Mouse (Mus musculus) liver, adult 2 months (tissue): ENCODE measurements around the gene Hmgcll1. TPM values are rescaled to one million over a fixed set of nuclear protein-coding genes. Genes with fewer than 3 reads are reported as not detected.

ENCODE experiments used
- DNase-seq: peaks from one replicate; pipeline ENCODE4 v3.0.0-alpha.2; 2011; ENCODE audit warnings: low read depth, low spot score; ENCODE audit errors: extremely low read depth
- H3K27ac ChIP-seq: fragments of 200-500 bp; replicated peaks from 2 replicates; pipeline ENCODE4 v1.5.1; 2012; ENCODE audit warnings: low read depth, mild to moderate bottlenecking, control low read depth, inconsistent platforms, low read length; ENCODE audit not compliant: insufficient read depth
- H3K27me3 ChIP-seq: fragments of 200-500 bp; 2 replicates; pipeline ENCODE4 v1.6.1; 2012; ENCODE audit warnings: mild to moderate bottlenecking, moderate library complexity, low read length, inconsistent platforms; ENCODE audit not compliant: control insufficient read depth, insufficient read depth
- H3K36me3 ChIP-seq: fragments of 200-500 bp; 2 replicates; pipeline ENCODE4 v1.6.1; 2012; ENCODE audit warnings: low read length, inconsistent platforms; ENCODE audit not compliant: control insufficient read depth, insufficient read depth
- H3K4me1 ChIP-seq: fragments of 200-500 bp; 2 replicates; pipeline ENCODE4 v1.6.1; 2011; ENCODE audit warnings: low read length; ENCODE audit not compliant: control insufficient read depth, insufficient read depth
- H3K4me3 ChIP-seq: fragments of 200-500 bp; 2 replicates; pipeline ENCODE4 v1.5.1; 2011; ENCODE audit warnings: low read depth, mild to moderate bottlenecking, control low read depth, low read length, moderate library complexity; ENCODE audit not compliant: insufficient read depth
- H3K79me2 ChIP-seq: fragments of 200-500 bp; 2 replicates; pipeline ENCODE4 v1.6.1; 2012; ENCODE audit warnings: inconsistent platforms, mild to moderate bottlenecking, low read length, moderate library complexity; ENCODE audit not compliant: control insufficient read depth, insufficient read depth
- H3K9ac ChIP-seq: fragments of 200-500 bp; 2 replicates; pipeline ENCODE4 v1.6.1; 2012; ENCODE audit warnings: low read depth, mild to moderate bottlenecking, control low read depth, inconsistent platforms, low read length
- CTCF ChIP-seq: fragments of 200-500 bp; IDR thresholded peaks from 2 replicates; pipeline ENCODE4 v1.5.1; 2011; ENCODE audit warnings: low read depth, low read length, control low read depth
- POLR2A ChIP-seq: fragments of 200-500 bp; IDR thresholded peaks from 2 replicates; pipeline ENCODE4 v1.6.1; 2011; ENCODE audit warnings: low read length, control low read depth; ENCODE audit not compliant: insufficient read depth; ENCODE audit errors: extremely low read depth
- WGBS: fragments of 180-500 bp; shearing (Covaris S2); methylation state at CpG from one replicate; pipeline ENCODE4 v1.1.7; 2018; 5-methylcytosine and 5-hydroxymethylcytosine counted together
- polyA plus RNA-seq: library from polyadenylated mRNA; depleted of rRNA; stranded (reverse); fragments of >200 nt; gene quantifications from 2 replicates; pipeline ENCODE4 v1.2.3, GENCODE M21; 2012; rRNA removed
- total RNA-seq: library from RNA; depleted of rRNA; stranded (reverse); fragments of >200 nt; gene quantifications from 2 replicates; pipeline ENCODE4 v1.2.3, GENCODE M21; 2014; rRNA removed

Gene Hmgcll1
- total RNA-seq, result 0.09 TPM in 1 of 2 replicates, not detected in the other
- polyA plus RNA-seq, result 0.02 TPM in 1 of 2 replicates, not detected in the other

- TF ChIP-seq CTCF (no peak), POLR2A (no peak)
- 31% methylated on average over 40 of the region's 40 CpGs for WGBS
- H3K79me2 ChIP-seq, result no peaks in the 10 kb centered on the region
- H3K27me3 ChIP-seq, result 0 out of 2 replicates have a peak, but pooled peaks cover 3% of the 10 kb centered on the region
- DNase-seq, result no peak
- H3K4me1 ChIP-seq, result peaks cover 1% of the 10 kb centered on the region; the same call in 1 of the 2 replicates
- H3K27ac ChIP-seq, result no peak within 1 kb of the TSS
- no peak within 1 kb of the TSS for H3K4me3 ChIP-seq
- H3K36me3 ChIP-seq, result no peaks in the 10 kb centered on the region
- H3K9ac ChIP-seq, result no peak within 1 kb of the TSS
These were observed at the start of gene Hmgcll1 for GRCm38 (mm10) chr9:76014631-76015531. Hmgcll1 (plus strand) TSS chr9:76014855.

GRCm38 (mm10) chr9:75980097-75980496, 34.6 kb upstream of the Hmgcll1 start:
- TF ChIP-seq POLR2A, result no peak
- no peak for TF ChIP-seq CTCF
- H3K27me3 ChIP-seq, result no peaks in the 10 kb centered on the region
- H3K9ac ChIP-seq, result no peak overlapping the region
- WGBS, result 80% methylated on average over 1 of the region's 1 CpGs
- no peaks in the 10 kb centered on the region for H3K36me3 ChIP-seq
- no peak for DNase-seq
- H3K4me1 ChIP-seq, result no peaks in the 10 kb centered on the region
- H3K27ac ChIP-seq, result no peak overlapping the region
- no peaks in the 10 kb centered on the region for H3K79me2 ChIP-seq
- H3K4me3 ChIP-seq, result no peak overlapping the region

- H3K9ac ChIP-seq, result no peak overlapping the region
- no peak for DNase-seq
These were observed 33.5 kb upstream of the Hmgcll1 start for GRCm38 (mm10) chr9:75981139-75981538.

GRCm38 (mm10) chr9:75989491-75989890, 25.2 kb upstream of the Hmgcll1 start:
- TF ChIP-seq POLR2A (no peak), CTCF (no peak)
- 85% methylated on average over 4 of the region's 4 CpGs for WGBS
- H3K9ac ChIP-seq, result no peak overlapping the region

More at GRCm38 (mm10) chr9:75981139-75981538, 33.5 kb upstream of the Hmgcll1 start:
- Histone ChIP-seq H3K79me2 (no peaks in the 10 kb centered on the region), H3K4me3 (no peak overlapping the region), H3K27me3 (no peaks in the 10 kb centered on the region), H3K4me1 (no peaks in the 10 kb centered on the region), H3K36me3 (no peaks in the 10 kb centered on the region), H3K27ac (no peak overlapping the region)
- 17% methylated on average over 1 of the region's 1 CpGs for WGBS
- TF ChIP-seq CTCF (no peak), POLR2A (no peak)

GRCm38 (mm10) chr9:75998791-75999350, 15.8 kb upstream of the Hmgcll1 start:
- Histone ChIP-seq H3K36me3 (no peaks in the 10 kb centered on the region), H3K27me3 (no peaks in the 10 kb centered on the region), H3K4me1 (no peaks in the 10 kb centered on the region), H3K79me2 (no peaks in the 10 kb centered on the region), H3K9ac (no peak overlapping the region), H3K4me3 (no peak overlapping the region), H3K27ac (no peak overlapping the region)
- no peak for TF ChIP-seq CTCF
- TF ChIP-seq POLR2A, result no peak
- DNase-seq, result no peak
- 81% methylated on average over 2 of the region's 2 CpGs for WGBS

More at GRCm38 (mm10) chr9:75989491-75989890, 25.2 kb upstream of the Hmgcll1 start:
- Histone ChIP-seq H3K79me2 (no peaks in the 10 kb centered on the region), H3K36me3 (no peaks in the 10 kb centered on the region), H3K4me3 (no peak overlapping the region), H3K27ac (no peak overlapping the region), H3K27me3 (no peaks in the 10 kb centered on the region), H3K4me1 (no peaks in the 10 kb centered on the region)
- no peak for DNase-seq
